Mouse (Mus musculus): Measurements from ENCODE around the gene Ldb1.
A peak's percentile ranks its signal among the peaks of the same experiment; 100 is the strongest.

The Ldb1 gene

GRCm38 (mm10) chr19:46044271-46044992 is 582 bp downstream of the Ldb1 start, which contains the start of gene Pprc1:
Gene Pprc1 (plus strand): TSS chr19:46044886.
- no peak for DNase-seq (ENCODE audit: low spot score)

GRCm38 (mm10) chr19:46043380-46043779 is 1.6 kb downstream of the Ldb1 start:
- DNase-seq (ENCODE audit: low spot score) = no peak

GRCm38 (mm10) chr19:46042476-46043011 is 2.5 kb downstream of the Ldb1 start:
- no peak for DNase-seq (ENCODE audit: low spot score)

- peak; percentile 69 for DNase-seq (ENCODE audit: low spot score)
These were observed 3.0 kb downstream of the Ldb1 start for GRCm38 (mm10) chr19:46041933-46042475.

GRCm38 (mm10) chr19:46041299-46041932 is 3.6 kb downstream of the Ldb1 start:
- DNase-seq (ENCODE audit: low spot score) = no peak

GRCm38 (mm10) chr19:46040149-46040902 is 4.7 kb downstream of the Ldb1 start:
- DNase-seq (ENCODE audit: low spot score) = no peak

- DNase-seq (ENCODE audit: low spot score) = peak; percentile 87
These were observed 5.5 kb downstream of the Ldb1 start for GRCm38 (mm10) chr19:46039478-46039877.

- DNase-seq (ENCODE audit: low spot score) = no peak
These were observed 6.2 kb downstream of the Ldb1 start for GRCm38 (mm10) chr19:46038851-46039260.

GRCm38 (mm10) chr19:46037925-46038850 is 6.8 kb downstream of the Ldb1 start:
- DNase-seq (ENCODE audit: low spot score) = no peak

- no peak for DNase-seq (ENCODE audit: low spot score)
These were observed 7.6 kb downstream of the Ldb1 start for GRCm38 (mm10) chr19:46037243-46037924.

- no peak for DNase-seq (ENCODE audit: low spot score)
These were observed 8.4 kb downstream of the Ldb1 start for GRCm38 (mm10) chr19:46036477-46037242.

- no peak for DNase-seq (ENCODE audit: low spot score)
These were observed 9.0 kb downstream of the Ldb1 start for GRCm38 (mm10) chr19:46035971-46036370.

- DNase-seq (ENCODE audit: low spot score) = no peak
These were observed 11.1 kb downstream of the Ldb1 start for GRCm38 (mm10) chr19:46033911-46034310.

- DNase-seq (ENCODE audit: low spot score) = no peak
These were observed 12.1 kb downstream of the Ldb1 start for GRCm38 (mm10) chr19:46032731-46033510.

- DNase-seq (ENCODE audit: low spot score) = no peak
These were observed 13.2 kb downstream of the Ldb1 start for GRCm38 (mm10) chr19:46031689-46032432.

- no peak for DNase-seq (ENCODE audit: low spot score)
These were observed 14.6 kb downstream of the Ldb1 start for GRCm38 (mm10) chr19:46030196-46030983.

- no peak for DNase-seq (ENCODE audit: low spot score)
These were observed 15.4 kb downstream of the Ldb1 start for GRCm38 (mm10) chr19:46029652-46030051.
